Mouse (Mus musculus) ES-Bruce4 (cell line): ENCODE results near the gene Ctdsp1. TPM values are rescaled to one million over a fixed set of nuclear protein-coding genes. Genes with fewer than 3 reads are reported as not detected.

ENCODE experiments used
- H3K27ac ChIP-seq: 2 replicates; pipeline ENCODE4 v1.5.1; 2012; ENCODE audit warnings: low read length, inconsistent platforms; ENCODE audit not compliant: insufficient read depth
- H3K27me3 ChIP-seq: 2 replicates; pipeline ENCODE4 v1.6.1; 2012; ENCODE audit warnings: mild to moderate bottlenecking, low read length, inconsistent platforms; ENCODE audit not compliant: control insufficient read depth, poor library complexity, insufficient read depth, severe bottlenecking
- H3K36me3 ChIP-seq: 2 replicates; pipeline ENCODE4 v1.6.1; 2012; ENCODE audit warnings: inconsistent platforms, mild to moderate bottlenecking, low read length, moderate library complexity; ENCODE audit not compliant: control insufficient read depth, poor library complexity, insufficient read depth, severe bottlenecking
- H3K4me1 ChIP-seq: one replicate; pipeline ENCODE4 v1.8.1; 2011; ENCODE audit warnings: low read length; ENCODE audit not compliant: control insufficient read depth, insufficient read depth
- H3K4me3 ChIP-seq: 2 replicates; pipeline ENCODE4 v1.5.1; 2011; ENCODE audit warnings: low read depth, mild to moderate bottlenecking, low read length
- H3K9ac ChIP-seq: 2 replicates; pipeline ENCODE4 v1.6.1; 2012; ENCODE audit warnings: low read depth, mild to moderate bottlenecking, inconsistent platforms; ENCODE audit not compliant: poor library complexity, severe bottlenecking
- H3K9me3 ChIP-seq: replicated peaks from 2 replicates; pipeline ENCODE4 v1.6.1; 2012; ENCODE audit warnings: mild to moderate bottlenecking, low read length, inconsistent platforms; ENCODE audit not compliant: control insufficient read depth, poor library complexity, insufficient read depth, severe bottlenecking
- CTCF ChIP-seq: IDR thresholded peaks from one replicate; pipeline ENCODE4 v1.8.1; 2011; ENCODE audit warnings: low read depth, low read length
- EP300 ChIP-seq: IDR thresholded peaks from 2 replicates; pipeline ENCODE4 v1.6.1; 2011; ENCODE audit warnings: low read depth, low read length; ENCODE audit not compliant: insufficient read depth
- POLR2A ChIP-seq: IDR thresholded peaks from one replicate; pipeline ENCODE4 v1.8.1; 2011; ENCODE audit warnings: low read length; ENCODE audit not compliant: insufficient read depth
- polyA plus RNA-seq: library from polyadenylated mRNA; stranded (reverse); fragments of >200 nt; gene quantifications from 2 replicates; pipeline ENCODE4 v1.2.4, GENCODE M21; 2011; ENCODE audit warnings: low read depth; ENCODE audit not compliant: missing spikeins, insufficient read depth, insufficient read length

Ctdsp1 gene
- polyA plus RNA-seq, 1 experiment: 28.6 TPM

- Histone ChIP-seq H3K27ac (no peak overlapping the region), H3K4me3 (no peak overlapping the region), H3K9me3 (no peaks in the 10 kb centered on the region), H3K9ac (no peak overlapping the region), H3K4me1 (no peaks in the 10 kb centered on the region), H3K36me3 (peaks cover 38% of the 10 kb centered on the region), H3K27me3 (no peaks in the 10 kb centered on the region)
- TF ChIP-seq CTCF: no peak
- no peak for TF ChIP-seq EP300
- TF ChIP-seq POLR2A: no peak
Observed at GRCm38 (mm10) chr1:74437702-74438427, 46.6 kb downstream of the Ctdsp1 start.

GRCm38 (mm10) chr1:74439166-74439876 is 48.0 kb downstream of the Ctdsp1 start:
- no peaks in the 10 kb centered on the region for H3K4me1 ChIP-seq
- H3K4me3 ChIP-seq: no peak overlapping the region
- peaks cover 41% of the 10 kb centered on the region for H3K36me3 ChIP-seq
- no peaks in the 10 kb centered on the region for H3K9me3 ChIP-seq
- no peak overlapping the region for H3K9ac ChIP-seq
- no peak overlapping the region for H3K27ac ChIP-seq
- no peaks in the 10 kb centered on the region for H3K27me3 ChIP-seq
- TF ChIP-seq POLR2A (no peak), CTCF (no peak), EP300 (no peak)

- Histone ChIP-seq H3K36me3 (peaks cover 41% of the 10 kb centered on the region), H3K4me1 (no peaks in the 10 kb centered on the region), H3K9me3 (no peaks in the 10 kb centered on the region), H3K27me3 (no peaks in the 10 kb centered on the region), H3K4me3 (no peak overlapping the region), H3K27ac (no peak overlapping the region), H3K9ac (no peak overlapping the region)
- TF ChIP-seq POLR2A: no peak
- TF ChIP-seq CTCF: no peak
- TF ChIP-seq EP300: no peak
Observed at GRCm38 (mm10) chr1:74444538-74444937, 53.2 kb downstream of the Ctdsp1 start.

Other genes with a start within 250 kb of the Ctdsp1 start
- 0.21 and 0.27 TPM in 2 replicates for gene Cxcr2, start 237.5 kb upstream of the Ctdsp1 start, polyA plus RNA-seq
- gene Cxcr1, start 196.9 kb upstream of the Ctdsp1 start, polyA plus RNA-seq: not detected in 2 replicates
- 282 and 284 TPM in 2 replicates for gene Arpc2, start 155.4 kb upstream of the Ctdsp1 start, polyA plus RNA-seq
- gene Gpbar1, start 113.0 kb upstream of the Ctdsp1 start, polyA plus RNA-seq: not detected in 2 replicates
- 96.3 and 103 TPM in 2 replicates for gene Aamp, start 106.8 kb upstream of the Ctdsp1 start, polyA plus RNA-seq
- gene Pnkd, start 106.6 kb upstream of the Ctdsp1 start, polyA plus RNA-seq: 40.9 and 43.6 TPM in 2 replicates
- gene Tmbim1, start 85.9 kb upstream of the Ctdsp1 start, polyA plus RNA-seq: 58.8 and 62.2 TPM in 2 replicates
- 0.75 TPM in 1 of 2 replicates, not detected in the other for gene Catip, start 29.4 kb upstream of the Ctdsp1 start, polyA plus RNA-seq
- gene Slc11a1, start 16.3 kb upstream of the Ctdsp1 start, polyA plus RNA-seq: 0.94 and 1.5 TPM in 2 replicates
- 0.61 TPM in 2 replicates for gene Vil1, start 17.9 kb downstream of the Ctdsp1 start, polyA plus RNA-seq
- gene Cnot9, start 114.5 kb downstream of the Ctdsp1 start, polyA plus RNA-seq: 93.1 and 99.8 TPM in 2 replicates
- 1.8 and 2.9 TPM in 2 replicates for gene Plcd4, start 151.4 kb downstream of the Ctdsp1 start, polyA plus RNA-seq
- gene Usp37, start 152.8 kb downstream of the Ctdsp1 start, polyA plus RNA-seq: 52.1 and 52.8 TPM in 2 replicates
- 15.9 and 20.0 TPM in 2 replicates for gene Zfp142, start 196.7 kb downstream of the Ctdsp1 start, polyA plus RNA-seq
- 18.4 and 22.3 TPM in 2 replicates for gene Bcs1l, start 196.8 kb downstream of the Ctdsp1 start, polyA plus RNA-seq
- 39.6 and 40.4 TPM in 2 replicates for gene Rnf25, start 209.9 kb downstream of the Ctdsp1 start, polyA plus RNA-seq
- gene Stk36, start 209.9 kb downstream of the Ctdsp1 start, polyA plus RNA-seq: 4.8 and 6.2 TPM in 2 replicates